Mouse (Mus musculus): Measurements from ENCODE around the gene Ndufa3.
"Not testable (repeated sequence)": the region's sequence is repeated elsewhere in the genome, so short reads cannot be mapped to it uniquely, and the experiment has no call there.

The Ndufa3 gene

DNA sequence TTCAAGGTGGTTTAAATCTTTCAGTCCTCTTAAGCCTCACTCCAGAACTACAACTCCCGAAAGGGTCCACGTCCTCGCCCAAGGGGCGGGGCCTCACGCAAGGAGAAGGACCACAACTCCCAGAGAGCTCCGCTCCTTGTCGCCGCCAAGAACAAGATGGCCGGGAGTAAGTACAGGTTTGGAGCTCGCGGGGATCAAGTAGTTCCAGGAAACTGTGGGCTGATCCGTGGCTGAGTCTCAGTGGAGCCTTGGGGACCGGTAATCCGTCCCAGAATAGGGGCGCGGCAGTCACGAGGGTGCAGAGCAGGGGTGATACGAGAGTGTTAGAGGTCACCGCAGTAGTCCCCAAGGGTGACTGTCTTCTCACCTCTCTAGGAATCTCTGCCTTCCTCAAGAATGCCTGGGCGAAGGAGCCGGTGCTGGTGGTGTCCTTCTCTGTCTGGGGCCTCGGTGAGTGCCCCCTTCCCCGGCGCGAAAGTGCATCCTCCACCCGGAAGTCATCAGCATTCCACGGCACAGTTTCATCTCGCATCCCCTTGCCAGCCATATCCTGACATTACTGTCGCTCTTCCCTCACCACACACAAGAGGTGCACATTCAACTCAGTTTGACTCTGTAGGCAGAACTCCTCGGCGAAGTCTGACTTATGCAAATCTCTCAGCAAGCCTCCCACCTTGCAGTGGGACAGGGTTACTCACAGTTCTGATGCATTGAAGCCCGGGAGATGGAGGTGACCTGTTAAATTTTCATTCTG lies at the start of gene Ndufa3:
Gene Ndufa3 (plus strand): TSS at position 132 of the 754 bp plus-strand sequence.
- DNase-seq: peak; percentile 95

DNA sequence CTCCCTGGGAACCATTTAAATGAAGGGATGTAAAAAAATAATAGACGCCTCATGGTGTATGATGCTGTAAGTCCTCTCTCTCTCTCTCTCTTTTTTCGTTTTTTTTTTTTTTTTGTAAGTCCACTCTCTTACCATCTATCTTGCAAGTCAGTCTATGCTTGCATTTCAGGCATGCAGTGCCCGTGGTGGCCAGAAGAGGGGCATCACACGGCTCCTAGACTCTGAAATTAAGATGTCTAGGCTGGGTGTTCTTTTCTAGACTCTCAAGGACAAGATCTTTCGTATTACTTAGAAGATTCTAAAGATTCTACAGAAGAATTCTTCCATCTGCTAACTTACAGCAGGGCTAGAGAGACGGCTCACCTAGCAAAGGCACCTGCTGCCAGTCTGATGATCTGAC lies 47.4 kb upstream of the Ndufa3 start:
- DNase-seq: no peak

DNA sequence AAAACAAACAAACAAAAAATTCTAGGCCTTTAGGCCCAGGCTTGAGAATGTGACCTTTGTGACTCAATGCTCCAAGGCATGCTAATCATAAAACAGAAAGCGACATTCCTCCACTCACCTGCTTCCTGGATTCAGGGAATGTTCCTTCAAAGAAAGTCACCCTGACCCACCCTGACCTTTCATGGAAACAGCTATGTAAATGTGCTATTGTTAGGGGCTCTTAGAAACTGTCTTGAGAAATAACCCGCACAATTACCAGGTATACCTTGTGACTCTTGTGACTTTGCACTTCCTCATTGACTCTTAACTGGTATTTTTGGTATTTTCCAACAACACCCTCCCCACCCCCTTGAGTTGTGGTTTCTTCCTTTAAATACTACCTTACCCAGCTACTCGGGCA lies 46.6 kb upstream of the Ndufa3 start:
- not testable (repeated sequence) for DNase-seq

DNA sequence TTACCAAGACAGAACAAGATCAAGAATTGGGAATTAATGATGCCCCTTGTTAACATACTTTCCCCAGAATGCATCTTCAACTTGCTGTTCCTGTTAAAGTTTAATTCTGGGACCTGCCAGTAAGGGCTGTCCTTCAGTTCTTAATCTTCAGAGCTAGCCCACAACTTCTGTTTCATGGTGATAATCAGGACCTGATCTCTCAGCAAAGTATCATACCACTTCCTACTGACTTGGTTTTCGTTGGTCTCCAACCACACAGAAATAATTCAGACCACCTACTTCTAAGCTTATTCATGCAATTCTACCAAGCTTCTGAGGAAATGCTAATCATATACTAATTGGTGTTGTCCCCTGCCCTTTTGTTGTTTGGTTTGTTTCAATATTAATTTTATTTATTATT lies 45.3 kb upstream of the Ndufa3 start:
- DNase-seq: no peak

DNA sequence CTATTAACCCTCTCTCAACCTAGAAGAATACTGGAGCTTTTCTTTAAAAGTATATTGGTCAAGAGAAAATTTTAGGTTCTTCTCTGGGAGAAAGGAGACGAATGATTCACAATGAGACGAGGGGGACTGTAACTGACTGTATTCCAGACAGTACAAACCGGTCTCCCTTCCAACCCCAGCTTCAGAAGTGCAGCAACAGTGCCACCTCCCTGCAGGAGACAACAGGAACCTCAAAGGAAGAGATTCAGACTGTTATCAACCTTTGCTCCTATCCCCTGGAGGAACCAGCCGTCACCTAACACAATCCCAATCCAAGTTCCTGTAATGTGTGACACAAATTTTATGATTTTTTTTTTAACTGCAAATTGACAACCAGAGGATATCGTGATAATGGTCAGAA lies 43.0 kb upstream of the Ndufa3 start:
- DNase-seq: no peak

DNA sequence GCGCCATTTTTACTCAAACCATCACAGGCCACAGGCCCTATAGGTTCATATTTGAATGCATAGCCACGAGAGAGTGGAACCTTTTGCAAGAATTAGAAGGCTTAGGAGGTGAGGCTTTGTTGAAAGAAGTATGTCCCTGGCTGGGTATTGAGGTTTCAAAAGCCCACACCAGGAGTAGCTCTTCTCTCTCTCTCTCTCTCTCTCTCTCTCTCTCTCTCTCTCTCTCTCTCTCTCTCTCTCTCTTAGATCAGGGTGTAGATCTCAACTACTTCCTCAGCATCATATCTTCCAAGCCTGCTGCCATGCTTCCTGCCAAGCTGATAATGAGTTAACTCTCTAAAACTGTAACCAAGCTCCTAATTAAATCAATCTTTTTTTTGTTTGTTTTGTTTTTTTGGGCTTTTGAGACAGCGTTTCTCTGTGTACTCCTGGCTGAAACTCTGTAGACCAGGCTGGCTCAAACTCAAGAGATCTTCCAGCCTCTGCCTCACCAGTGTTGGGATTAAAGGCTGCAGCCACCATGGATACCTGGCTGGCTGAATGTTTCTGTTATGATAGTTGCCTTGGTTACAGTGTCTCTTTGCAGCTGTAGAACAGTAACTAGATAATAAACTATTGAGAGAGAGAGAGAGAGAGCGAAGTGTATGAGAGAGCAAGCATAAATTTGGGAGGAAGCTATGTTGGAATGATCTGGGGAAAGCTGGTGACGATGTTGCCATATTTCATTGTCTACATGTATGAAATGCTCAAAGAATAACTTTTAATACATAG lies 40.6 kb upstream of the Ndufa3 start:
- DNase-seq: no peak

DNA sequence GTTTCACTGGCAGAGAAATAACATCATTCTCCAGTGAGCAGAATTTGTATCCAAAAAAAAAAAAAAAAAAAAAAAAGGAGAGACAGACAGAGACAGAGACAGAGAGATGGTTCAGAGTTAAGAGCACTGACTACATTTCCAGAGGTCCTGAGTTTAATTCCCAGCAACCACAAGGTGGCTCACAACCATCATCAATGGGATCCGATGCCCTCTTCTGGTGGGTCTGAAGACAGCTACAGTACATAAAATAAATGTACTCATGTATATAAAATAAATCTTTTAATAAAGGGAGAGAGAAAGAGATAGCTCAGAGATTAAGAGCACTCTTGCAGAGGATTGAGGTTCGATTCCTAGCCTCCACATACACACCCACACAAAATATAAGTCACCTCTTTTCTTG lies 39.0 kb upstream of the Ndufa3 start:
- no peak for DNase-seq

DNA sequence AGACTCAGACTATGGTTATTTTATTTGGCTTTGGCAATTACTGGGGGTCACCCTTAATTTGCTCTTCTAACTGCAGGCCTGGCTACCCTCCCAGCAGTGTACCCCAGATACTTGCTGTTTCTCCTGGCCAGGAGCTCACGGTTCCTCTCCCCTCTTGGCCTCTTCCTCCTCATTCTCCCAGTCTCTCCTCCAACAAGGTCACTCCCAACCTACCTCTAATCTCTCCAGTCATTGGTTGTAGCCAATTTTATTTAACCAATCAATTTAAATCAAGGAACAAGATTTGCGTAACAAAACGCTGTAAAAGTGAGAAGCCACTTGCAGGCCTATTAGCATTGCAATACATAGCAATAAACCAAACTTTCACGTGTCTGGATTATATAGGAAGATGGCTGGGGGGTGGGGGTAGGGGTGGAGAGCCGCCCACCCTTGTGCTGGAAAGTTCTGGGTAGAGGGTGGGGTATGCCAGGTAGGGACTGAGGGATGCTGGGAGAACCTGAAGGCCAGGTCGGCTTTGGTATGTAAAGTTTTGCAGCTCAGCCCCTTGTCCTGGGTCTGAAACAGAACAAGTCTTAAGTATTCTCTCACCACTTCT lies 38.1 kb upstream of the Ndufa3 start:
- DNase-seq: no peak

DNA sequence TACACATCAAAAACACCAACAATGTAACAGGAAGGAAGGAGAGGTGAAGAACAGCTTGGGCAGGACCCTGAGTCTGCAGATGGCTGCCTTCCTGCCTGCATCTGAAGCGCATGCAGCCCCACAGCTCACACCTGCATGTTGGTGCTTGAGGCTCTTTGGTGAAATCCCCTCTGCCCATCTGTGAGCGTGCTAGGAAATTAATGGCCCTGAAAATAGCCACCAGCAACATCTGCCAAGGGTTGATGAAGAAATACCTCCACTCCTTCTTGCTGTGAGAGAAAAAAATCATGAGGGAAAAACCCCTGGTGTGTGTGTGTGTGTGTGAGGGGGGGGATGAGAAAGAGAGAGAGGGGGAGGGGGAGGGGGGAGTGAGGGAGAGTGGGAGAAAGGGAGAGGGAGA lies 37.1 kb upstream of the Ndufa3 start:
- no peak for DNase-seq

DNA sequence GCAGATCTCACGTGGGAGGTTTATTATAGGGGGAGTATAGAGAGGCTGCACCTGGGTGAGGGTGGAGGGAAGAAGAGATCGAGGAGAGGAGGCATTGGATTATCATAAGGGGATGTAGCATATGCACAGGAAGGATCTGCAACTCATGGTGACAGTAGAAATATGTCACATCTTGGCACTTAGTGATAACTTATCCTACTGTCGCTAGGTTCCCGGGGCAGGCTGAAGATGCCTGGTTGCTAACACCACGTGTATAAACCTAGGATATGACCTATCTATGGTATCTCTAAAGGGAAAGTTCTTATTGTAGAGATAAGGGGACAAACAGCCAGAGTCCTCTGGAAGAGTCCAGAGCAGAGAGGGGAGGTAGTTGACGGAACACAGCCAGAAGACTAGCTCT lies 31.4 kb upstream of the Ndufa3 start:
- DNase-seq: no peak

DNA sequence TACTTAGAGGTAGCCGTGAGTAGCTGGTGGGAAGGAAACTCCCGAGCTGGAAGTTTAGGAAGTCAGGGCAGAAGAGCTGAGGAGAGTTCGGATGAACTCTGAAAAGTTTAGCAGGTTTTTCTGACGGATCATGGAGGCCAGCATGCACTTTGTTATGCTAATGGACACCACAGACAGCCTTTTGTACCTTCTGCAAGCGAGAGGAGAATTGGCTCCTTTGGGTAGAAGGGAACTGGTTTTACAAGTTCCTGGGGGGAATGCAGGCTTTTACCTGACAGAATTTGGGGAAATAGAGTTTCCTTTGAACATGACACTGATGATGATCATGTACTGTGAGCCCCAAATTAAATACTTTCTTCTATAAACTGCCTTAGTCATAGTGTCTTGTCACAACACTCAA lies 30.9 kb upstream of the Ndufa3 start:
- DNase-seq: no peak

DNA sequence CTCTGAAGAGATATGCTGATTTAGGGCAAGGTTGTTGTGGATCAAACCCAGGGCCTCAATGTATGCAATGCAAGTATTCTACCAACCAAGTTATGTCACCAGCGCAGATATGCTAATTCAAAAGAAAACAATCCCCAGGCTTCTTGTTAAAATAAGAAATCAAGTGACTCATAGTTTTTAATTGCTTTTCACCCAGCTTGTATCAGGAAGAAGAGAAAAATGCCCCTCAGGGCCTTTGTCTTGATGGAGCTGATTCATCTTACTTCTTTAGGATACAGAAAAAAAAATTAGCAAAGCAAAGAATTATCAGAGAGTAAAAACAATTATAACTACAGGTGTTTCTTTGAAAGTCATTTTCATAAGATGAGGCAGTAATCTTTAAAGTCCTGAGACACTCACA lies 29.9 kb upstream of the Ndufa3 start:
- no peak for DNase-seq

DNA sequence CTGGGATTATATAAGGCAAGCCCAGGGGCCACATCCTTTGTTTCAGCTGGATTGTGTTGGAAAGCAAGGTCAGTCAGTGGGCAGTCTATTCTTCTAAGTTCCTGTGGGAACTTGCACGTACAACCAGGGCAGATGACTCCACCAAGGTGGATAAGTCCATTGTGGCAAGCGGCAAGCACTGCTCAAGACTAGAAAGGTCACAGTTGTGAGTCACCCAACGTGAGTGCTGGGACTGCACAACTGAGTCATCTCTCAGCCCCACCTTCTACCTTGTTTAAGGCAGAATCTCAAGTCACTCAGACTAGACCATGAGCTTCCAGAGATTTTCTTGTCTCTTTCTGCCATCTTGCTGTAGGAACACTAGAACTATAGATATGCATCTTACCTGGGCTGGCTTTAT lies 26.6 kb upstream of the Ndufa3 start:
- DNase-seq: no peak

DNA sequence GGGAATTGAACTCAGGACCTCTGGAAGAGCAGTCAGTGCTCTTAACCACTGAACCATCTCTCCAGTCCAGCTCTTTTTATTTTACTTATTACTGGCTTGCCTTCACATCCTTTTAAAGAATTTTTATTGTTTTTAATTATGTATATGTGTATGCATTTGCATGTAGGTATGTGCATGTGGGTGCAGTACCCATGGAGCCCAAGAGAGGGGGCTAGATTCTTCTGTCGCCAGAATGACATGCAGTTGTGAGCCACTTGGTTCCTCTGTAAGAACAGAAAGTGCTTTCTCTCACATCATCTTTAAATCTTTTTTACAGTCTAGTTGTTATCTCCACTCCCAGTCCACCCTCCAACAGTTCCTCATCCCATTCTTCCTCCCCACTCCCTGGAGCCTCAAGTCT lies 25.6 kb upstream of the Ndufa3 start:
- no peak for DNase-seq

DNA sequence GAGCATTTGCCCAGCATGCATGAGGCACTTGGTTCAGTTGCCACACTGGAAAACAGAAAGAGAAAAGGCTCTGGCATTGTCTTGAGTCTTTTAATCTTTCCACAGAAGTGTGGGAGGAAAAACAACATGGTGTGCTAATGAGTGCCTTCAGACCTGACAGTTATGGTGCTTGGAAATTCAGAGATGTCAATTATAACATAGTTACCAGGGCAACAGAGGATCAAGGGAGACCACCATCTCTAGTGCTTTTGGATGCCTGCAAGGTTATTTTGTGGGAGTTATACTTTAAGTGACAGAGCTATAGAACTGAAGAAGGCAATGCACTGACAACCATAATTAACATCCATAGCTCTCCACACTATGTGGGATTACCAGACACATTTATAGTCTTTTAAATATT lies 23.3 kb upstream of the Ndufa3 start:
- no peak for DNase-seq

DNA sequence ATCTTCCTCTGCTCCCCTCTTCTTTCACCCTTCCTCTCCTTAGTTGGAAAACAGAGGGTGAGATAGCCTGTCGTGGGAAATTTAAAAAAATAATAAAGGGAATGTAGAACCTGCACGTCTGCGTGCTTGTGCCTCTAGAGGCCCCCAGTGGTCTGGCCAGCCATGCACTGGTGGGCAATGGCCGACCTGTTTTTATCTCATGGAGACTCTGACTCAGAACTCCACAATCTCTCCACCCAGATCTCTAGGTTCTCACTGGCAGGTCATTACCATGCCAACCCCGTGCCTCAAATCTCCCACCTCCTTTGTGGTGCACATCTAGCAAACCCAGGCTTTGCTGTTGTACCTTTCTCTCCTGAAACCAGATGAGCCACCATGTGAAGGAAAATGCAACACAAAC lies 22.5 kb upstream of the Ndufa3 start:
- DNase-seq: no peak

DNA sequence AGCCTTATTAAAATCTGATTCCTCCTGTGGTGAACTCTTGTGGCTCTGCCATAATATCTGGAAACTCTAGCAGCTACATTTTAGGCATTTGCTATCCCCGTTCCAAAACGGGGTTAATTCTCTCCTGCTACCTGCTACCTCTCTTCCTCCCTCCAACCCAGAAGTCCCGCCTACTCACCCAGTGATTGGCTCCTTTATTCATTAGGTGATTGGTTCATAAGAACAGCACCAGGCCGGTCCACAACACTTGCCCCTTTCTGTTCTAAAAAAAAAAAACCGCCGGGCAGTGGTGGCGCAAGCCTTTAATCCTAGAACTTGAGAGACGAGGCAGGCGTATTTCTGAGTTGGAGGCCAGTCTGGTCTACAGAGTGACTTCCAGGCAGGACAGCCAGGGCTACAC lies 22.0 kb upstream of the Ndufa3 start:
- DNase-seq: peak; percentile 5

DNA sequence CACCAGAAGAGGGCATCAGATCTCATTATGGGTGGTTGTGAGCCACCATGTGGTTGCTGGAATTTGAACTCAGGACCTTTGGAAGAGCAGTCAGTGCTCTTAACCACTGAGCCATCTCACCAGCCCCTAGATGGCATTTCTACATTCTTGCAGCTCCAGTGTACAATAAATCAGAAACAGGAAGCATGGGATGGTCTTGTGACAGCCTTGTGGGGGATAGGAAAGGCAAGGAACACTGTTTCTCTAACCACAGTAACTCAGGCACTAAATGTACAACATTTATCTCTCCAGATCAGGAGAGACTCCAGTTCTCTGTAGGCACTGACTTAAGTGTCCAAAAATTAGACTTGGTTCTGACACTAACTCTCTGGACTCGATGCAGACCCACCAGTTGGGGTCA lies 19.4 kb upstream of the Ndufa3 start:
- not testable (repeated sequence) for DNase-seq

DNA sequence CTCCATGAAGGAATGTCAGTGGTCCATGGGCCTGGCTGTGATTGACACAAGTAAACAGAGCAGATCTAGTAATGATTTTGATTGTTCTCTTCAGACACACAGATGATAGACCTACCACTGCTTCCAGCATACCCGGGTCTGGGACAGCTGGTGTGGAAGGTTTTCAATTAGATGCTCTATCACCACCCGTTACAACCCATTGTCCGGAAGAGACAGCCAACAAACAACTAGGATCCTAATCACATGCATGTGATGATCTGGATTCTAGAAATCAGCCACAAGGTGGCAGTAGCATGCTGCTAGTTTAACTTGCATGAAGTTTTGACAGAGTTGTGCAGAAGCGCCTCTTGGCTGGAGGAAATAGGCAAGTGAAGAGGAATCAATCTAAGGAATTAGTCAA lies 16.1 kb upstream of the Ndufa3 start:
- peak; percentile 88 for DNase-seq

DNA sequence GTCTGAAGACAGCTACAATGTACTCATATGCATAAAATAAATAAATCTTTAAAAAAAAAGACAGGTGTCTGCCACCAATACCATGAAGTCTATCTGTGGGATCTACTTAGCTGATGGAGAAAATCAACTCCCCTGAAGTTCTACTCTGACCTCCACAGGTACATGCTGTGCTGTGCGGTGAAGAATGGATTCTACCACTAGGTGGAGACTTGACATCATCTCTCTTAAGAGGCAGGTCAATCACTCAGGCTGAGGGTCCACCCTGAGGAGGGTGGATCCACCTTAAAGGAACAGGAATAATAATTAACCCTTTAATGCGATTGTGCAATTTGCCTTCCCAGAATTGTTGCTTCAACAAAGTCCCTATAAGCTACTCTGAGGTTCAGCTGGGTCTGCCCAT lies 10.4 kb upstream of the Ndufa3 start:
- DNase-seq: peak; percentile 51

DNA sequence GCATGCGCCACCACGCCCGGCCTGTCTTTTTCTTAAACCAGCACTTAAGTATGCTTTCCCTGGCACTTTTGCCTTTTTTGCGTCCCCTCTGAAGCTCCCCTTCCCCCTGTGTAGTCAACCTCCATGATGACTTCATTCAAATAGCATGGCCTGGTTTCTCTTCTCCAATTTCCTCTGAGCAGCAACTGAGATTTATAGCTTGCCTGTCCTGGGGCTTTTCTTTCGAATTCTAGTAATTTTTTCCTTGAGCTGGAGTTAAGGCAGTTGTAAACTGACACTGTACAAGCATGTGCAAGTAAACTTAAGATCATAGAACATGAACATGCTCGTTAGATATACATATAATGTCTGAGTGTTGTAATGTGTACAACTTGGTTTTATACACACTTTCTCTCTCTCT lies 9.8 kb upstream of the Ndufa3 start:
- DNase-seq: no peak

DNA sequence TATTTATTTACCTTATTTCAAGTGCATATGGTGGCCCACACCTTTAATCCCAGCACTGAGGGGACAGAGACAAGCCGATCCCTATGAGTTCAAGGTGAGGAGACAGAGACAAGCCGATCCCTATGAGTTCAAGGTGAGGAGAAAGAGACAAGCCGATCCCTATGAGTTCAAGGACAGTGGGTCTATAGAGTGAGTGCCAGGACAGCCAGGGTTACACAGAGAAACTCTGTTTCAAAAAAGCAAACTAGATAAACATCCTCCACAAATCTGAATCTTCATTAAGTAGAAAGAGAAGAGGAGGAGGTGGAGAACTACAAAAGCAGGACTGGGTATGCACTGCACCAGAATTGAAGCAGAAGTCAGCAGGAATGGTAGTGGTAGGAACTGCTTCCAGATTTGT lies 8.5 kb upstream of the Ndufa3 start:
- no peak for DNase-seq

DNA sequence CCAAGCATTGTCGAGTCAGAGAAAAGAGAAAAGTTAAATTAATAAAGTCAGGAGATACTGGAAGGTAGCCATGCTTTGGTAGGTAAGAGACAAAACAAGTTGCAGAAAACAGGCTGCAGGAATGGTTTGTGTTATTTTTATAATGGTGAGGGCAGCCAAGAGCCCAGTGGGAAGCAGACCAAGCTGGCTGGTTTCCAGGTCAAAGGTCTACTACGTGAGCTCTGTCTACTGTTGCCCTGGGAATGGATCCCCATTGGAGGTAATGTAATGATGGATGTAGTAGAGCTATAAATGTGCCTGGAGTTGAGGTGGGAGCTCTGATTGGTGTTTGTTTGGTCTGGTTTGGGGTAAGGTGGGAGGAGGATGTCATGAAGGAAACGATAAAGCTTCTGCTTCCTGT lies 8.1 kb upstream of the Ndufa3 start:
- no peak for DNase-seq

DNA sequence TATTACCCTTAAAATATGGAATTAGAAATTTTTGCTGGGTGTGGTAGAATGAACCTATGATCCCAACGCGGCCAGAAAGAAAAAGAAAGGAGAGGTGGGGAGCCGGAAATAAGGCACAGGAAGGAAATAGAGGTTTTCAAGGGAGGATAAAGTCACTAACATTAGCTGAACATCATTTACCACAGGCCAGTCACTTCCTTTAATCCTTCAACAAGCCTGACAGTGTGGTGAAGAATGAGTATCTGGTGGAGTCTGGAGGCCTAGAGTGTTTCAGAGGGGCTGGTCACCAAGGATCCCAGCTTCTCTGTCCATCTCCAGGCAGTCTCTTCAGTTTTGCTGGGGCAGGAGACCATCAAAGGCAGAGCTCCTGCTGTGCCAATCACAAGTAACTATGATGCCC lies 6.7 kb upstream of the Ndufa3 start:
- no peak for DNase-seq

Measured in retina, postnatal 1 day (tissue).